Mouse (Mus musculus): ENCODE measurements around the gene Cog8.

DNA sequence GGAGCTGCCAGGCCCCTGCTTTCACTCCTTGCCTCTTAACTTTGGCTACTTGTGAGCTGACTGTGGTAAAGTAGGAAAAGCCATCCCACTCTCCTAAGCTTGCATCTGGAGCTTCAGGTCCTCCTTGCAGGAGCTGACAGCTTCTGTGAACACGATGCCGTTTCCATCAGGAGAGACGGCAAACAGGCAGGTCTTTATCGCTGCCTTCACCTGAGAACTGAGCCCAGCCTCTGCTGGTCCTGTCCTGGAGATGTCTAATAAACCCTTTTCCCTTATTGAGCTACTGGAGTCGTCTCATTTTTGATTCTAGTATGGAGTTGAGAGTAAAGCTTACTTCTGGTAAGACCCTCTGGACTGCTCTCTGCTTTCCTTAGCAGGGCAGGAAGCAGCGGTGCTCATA lies 11.0 kb downstream of the Cog8 start:
- TF ChIP-seq POLR2A (IDR thresholded peaks at IDR 0.05; ENCODE audit: insufficient read depth, low read depth, low read length) (no peak), CTCF (IDR thresholded peaks at IDR 0.05) (no peak)

All from heart, adult 2 months (tissue).